Mouse (Mus musculus) heart, adult 8-10 months (tissue): ENCODE data around the gene Reg3a. TPM values are rescaled to one million over a fixed set of nuclear protein-coding genes. Genes with fewer than 3 reads are reported as not detected.
"Not testable (repeated sequence)": the region's sequence is repeated elsewhere in the genome, so short reads cannot be mapped to it uniquely, and the experiment has no call there.

Experiments used
- DNase-seq: peaks from one replicate; pipeline ENCODE4 v3.0.0; 2022; ENCODE audit warnings: low spot score
- total RNA-seq, 4 experiments: library from RNA; stranded (reverse); gene quantifications; 2 replicates each; pipeline ENCODE4 v1.2.4; 2022

The Reg3a gene
- total RNA-seq, result not detected

- DNase-seq, result no peak
Measured at GRCm38 (mm10) chr6:78380409-78380808, at the start of gene Reg3a. Reg3a (plus strand) TSS chr6:78380709.

DNA sequence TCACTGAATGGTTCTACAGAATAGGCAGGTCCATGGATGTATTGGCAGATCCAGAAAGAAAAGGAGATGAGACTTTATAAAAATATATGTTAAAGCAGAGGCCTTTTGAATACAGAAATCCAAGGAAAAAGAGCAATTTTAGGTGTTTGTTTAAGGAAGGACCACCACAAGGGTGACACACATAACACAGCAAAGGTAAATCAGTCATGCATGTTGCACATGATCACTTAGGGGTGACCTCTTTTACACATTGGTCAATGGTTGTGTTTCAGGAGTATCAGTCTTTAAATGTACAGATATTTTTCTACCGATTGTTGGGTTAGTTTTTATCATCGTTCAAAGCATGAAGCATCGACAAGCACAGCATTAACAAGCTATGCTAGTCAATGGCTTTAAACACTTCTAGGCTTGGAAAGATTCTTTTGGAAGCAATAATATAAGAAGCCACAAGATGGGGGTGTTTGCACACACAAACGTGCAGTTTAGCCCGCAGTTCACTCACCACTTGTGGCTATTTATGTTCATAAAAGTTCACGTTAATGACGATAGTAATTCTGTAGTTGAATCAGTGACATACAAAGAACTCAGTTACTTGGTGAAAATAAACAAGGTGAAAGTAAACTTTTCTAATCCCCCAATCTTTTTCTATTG is 48.5 kb upstream of the Reg3a start:
- no peak for DNase-seq

DNA sequence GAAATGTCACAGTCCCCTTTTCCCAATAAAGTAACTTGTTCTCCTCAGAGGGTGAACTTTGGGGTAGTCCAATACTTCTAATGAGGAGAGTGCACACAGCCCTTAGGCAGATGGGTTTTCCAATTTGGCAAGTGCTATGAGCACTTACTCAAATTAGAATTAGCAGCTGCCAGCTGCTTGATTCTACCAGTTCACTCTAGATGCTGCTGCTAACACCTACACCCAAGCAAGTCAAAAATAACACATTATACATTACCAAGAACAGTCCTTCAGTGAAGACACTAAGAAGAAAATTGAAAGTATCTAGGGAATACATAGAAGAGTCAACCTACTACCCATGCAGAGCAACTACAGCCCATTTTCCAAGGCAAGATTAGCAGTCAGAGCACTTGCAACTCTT is 40.2 kb upstream of the Reg3a start:
- no peak for DNase-seq

- DNase-seq, result no peak
Measured at GRCm38 (mm10) chr6:78341689-78342088, 38.8 kb upstream of the Reg3a start.

DNA sequence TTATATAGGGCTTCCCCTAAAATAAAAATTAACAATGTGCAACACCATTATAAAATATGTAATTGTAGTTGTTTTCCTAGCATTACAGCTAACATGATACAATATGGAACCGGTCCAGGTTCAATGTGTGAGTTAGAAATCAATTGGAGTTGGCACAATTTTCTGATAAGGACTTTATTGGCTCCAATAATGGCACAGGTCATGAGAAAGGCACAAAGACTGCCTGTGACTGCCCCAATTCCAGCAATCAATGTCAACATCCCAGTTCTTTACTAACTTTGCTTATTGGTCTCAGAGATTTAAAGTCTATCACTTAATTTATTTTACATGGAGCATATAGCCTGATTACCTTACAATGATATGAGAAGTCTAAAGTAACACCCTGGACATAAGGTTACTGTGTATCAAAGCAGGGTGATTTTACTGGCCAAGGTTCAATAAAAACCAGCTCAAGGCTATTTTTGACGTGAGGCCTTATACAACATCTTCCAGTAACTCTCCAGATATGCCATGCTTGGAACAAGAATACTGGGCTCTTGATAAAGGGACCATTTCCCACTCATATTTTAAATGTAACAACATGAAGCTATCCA is 18.4 kb upstream of the Reg3a start:
- peak; percentile 6 for DNase-seq

- no peak for DNase-seq
Measured at GRCm38 (mm10) chr6:78370357-78370756, 10.2 kb upstream of the Reg3a start, which contains the start of gene Reg3b. Reg3b (plus strand) TSS chr6:78370657.

DNA sequence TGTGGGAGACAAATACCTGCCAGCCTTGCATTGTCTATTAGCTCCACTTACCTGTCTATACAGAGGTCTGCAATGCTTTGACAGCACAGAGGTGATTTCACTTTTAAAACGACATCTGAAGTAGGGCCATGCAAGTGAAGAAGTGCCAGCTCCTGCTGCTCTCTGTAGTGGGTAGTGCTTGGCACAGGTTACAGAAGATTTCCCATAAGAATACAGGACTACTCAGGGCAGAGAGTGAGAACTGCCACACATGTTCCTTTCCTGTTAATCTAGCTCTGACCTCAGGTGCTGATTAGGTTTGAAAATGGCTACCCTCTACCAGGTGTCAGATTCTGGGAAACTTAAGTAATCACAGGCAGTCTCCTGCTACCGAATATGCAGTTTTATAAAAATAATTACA is 1.7 kb upstream of the Reg3a start, which contains the start of gene Reg3d:
Reg3d (minus strand) TSS at position 101 of the 400 bp plus-strand sequence.
- no peak for DNase-seq

DNA sequence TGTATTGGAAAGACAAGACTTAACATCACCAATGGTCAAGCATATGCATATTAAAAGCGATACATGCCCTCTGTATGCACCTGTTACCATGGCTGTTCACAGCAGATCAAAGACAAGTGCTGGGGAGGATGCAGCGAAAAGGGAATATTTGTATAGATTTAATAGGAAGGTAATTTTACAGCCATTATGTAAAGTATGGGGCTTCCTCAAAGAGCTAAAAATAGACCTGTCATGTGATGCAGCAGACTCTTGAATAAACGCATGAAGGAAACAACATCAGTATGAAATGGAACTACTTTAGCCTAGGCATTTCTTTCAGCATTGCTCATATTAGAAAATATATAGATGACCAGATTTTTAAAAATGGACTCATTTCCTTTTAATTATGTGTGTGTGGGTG is 5.1 kb downstream of the Reg3a start:
- no peak for DNase-seq

GRCm38 (mm10) chr6:78395323-78395722 is 14.8 kb downstream of the Reg3a start, which contains the start of gene Reg2:
Reg2 (plus strand) TSS chr6:78395623.
- DNase-seq, result not testable (repeated sequence)

GRCm38 (mm10) chr6:78422411-78422810 is 41.9 kb downstream of the Reg3a start, which contains the start of gene Reg1:
Reg1 (plus strand) TSS chr6:78422711.
- not testable (repeated sequence) for DNase-seq

DNA sequence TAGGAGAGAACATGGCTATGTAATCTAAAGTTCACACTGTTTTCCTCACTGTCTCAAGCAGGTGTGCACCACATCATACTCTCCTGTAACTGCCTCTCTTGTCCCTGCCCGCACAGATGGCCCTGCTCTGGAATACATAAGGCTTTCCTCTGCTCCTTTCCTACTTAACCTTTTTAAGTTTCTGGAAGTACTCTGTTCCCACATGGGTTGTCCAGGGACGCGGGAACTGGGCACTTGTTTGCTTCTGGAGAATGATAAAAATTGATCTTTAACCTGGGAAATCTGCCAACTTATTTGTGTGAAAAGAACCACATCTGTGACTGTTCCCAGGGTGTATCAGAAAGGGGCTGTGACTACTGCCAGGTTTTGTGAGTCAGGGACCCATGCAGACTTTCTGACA is 45.0 kb downstream of the Reg3a start:
- DNase-seq, result no peak

Other genes starting within 250 kb of the Reg3a start
- not detected for gene Reg3b, start 10.1 kb upstream of the Reg3a start, total RNA-seq
- gene Reg3d, start 1.8 kb upstream of the Reg3a start, total RNA-seq, result not detected
- gene Reg2, start 14.9 kb downstream of the Reg3a start, total RNA-seq, result not detected
- gene Reg1, start 42.0 kb downstream of the Reg3a start, total RNA-seq, result not detected
- under 1 TPM in 1 of 4 experiments, not detected in 3; 0.49 TPM for gene Reg3g, start 88.2 kb downstream of the Reg3a start, total RNA-seq